Mouse (Mus musculus): Measurements from ENCODE around the gene Mettl24.

DNA sequence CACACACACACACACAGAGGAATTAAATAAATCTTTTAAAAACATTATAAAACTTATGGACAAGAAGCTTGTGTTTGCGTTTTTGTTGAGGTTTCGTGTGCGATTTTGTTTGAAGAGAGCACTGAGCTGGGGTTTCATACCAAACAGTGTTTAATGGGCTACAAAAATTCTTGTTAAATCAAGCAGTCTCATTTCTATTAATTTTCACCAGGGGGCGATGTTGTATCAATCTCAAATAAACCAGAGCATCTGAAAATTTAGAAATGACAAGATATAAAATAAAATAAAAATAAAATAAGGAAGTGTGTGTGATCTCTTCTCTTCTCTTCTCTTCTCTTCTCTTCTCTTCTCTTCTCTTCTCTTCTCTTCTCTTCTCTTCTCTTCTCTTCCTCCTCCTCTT lies 33.4 kb upstream of the Mettl24 start:
- TF ChIP-seq POLR2A (IDR thresholded peaks at IDR 0.05; ENCODE audit: low read depth, low read length) (no peak), CTCF (conservative IDR thresholded peaks at IDR 0.05; ENCODE audit: insufficient read depth, insufficient read length, low read depth, low read length) (no peak)

All from kidney, adult 2 months (tissue).